ENCODE assay signal across 9 mouse cellular contexts in the genomic region with DNA sequence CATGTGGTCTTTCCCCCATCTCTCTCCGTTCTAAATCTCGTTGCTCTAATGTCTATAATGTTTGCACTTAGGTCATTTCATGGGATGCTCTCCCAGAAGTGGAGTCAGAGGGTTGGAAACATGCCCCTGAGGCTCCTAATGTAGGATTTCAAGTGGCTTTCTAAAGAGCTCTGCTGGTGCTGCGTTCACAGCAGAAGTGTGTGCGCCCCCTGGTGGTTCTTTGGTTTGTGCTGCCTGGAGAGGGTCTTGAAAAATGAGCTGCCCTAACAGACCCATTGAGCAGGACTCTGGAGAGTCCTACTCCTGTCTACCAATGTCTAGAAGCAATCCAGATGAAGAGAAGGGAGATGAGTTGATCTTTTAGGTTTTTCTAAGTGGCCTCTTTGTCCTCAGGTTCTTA. TPM values are rescaled to one million over a fixed set of nuclear protein-coding genes. Genes with fewer than 3 reads are reported as not detected.
DNase-seq lines count a peak whose midpoint lies in the region; ATAC-seq lines count a peak whose summit lies in the region.
"Had no signal": no experiment of that assay in that cellular context is flagged by ENCODE, and none has a peak within 500 bp of the region (broad histone marks: within the 10 kb centered on the region; RNA-seq: fewer than 3 reads in every experiment).

No protein-coding gene starts in this region.

- intact Hi-C loops in gastrocnemius, postnatal 36 days (cut with DNase I), result loop anchor here (1.0 to 10.0 kb wide), 3 partner anchors 29 to 149 kb away; no protein-coding TSS in a partner anchor

- ATAC-seq in megakaryocyte, adult 5-6 weeks (ENCODE audit: poor library complexity, severe bottlenecking), result peak; percentile 49
- ATAC-seq in activated CD4-positive, CD25-positive, alpha-beta regulatory T cell, adult 4 months, result no peak

- peak; percentile 83 for DNase-seq in CD4-positive, CD25-positive, alpha-beta regulatory T cell, adult 2 months (ENCODE audit: low read depth, low spot score)
- peak; percentile 84 for DNase-seq in R1 (ENCODE audit: low read depth, low spot score)
- DNase-seq in cerebellum, postnatal 4 days (ENCODE audit: low spot score in 2 of 2), result peak; percentile 73 to 89
- peak; percentile 58 to 66 for DNase-seq in gastrocnemius, postnatal 36 days
- DNase-seq in layer of hippocampus, postnatal 10 days (ENCODE audit: low spot score in 2 of 2), result peak; percentile 89 to 91
- peak; percentile 96 for DNase-seq in right cerebral cortex, postnatal 4 days

RNA-seq across cellular contexts. Expression of a gene that starts 41.8 kb away (rescaled TPM):
- not detected for total RNA-seq in gastrocnemius, postnatal 36 days (2021)
- total RNA-seq in layer of hippocampus, postnatal 10 days (2021), result not detected
- total RNA-seq in megakaryocyte, adult 5-6 weeks (2015), result not detected in 2 replicates
- total RNA-seq in megakaryocyte, adult 5-6 weeks (2017), result not detected in 2 replicates
- not detected for polyA plus RNA-seq in activated CD4-positive, CD25-positive, alpha-beta regulatory T cell, adult 4 months (2017; shearing (Covaris generic))
- polyA plus RNA-seq: limb, embryonic 12.5 days had no signal

RNA-seq across cellular contexts. Expression of a gene that starts 55.5 kb away (rescaled TPM):
- total RNA-seq in gastrocnemius, postnatal 36 days (2021), result not detected
- not detected for total RNA-seq in layer of hippocampus, postnatal 10 days (2021)
- total RNA-seq in megakaryocyte, adult 5-6 weeks (2015), result not detected in 2 replicates
- total RNA-seq in megakaryocyte, adult 5-6 weeks (2017), result not detected in 2 replicates
- not detected for polyA plus RNA-seq in activated CD4-positive, CD25-positive, alpha-beta regulatory T cell, adult 4 months (2017; shearing (Covaris generic))
- polyA plus RNA-seq: limb, embryonic 12.5 days had no signal
